Mouse (Mus musculus): ENCODE data around the gene Psmc4. TPM values are rescaled to one million over a fixed set of nuclear protein-coding genes. Genes with fewer than 3 reads are reported as not detected.

Gene Psmc4
- polyA plus RNA-seq (2012; rRNA removed): 217 and 222 TPM in 2 replicates

DNA sequence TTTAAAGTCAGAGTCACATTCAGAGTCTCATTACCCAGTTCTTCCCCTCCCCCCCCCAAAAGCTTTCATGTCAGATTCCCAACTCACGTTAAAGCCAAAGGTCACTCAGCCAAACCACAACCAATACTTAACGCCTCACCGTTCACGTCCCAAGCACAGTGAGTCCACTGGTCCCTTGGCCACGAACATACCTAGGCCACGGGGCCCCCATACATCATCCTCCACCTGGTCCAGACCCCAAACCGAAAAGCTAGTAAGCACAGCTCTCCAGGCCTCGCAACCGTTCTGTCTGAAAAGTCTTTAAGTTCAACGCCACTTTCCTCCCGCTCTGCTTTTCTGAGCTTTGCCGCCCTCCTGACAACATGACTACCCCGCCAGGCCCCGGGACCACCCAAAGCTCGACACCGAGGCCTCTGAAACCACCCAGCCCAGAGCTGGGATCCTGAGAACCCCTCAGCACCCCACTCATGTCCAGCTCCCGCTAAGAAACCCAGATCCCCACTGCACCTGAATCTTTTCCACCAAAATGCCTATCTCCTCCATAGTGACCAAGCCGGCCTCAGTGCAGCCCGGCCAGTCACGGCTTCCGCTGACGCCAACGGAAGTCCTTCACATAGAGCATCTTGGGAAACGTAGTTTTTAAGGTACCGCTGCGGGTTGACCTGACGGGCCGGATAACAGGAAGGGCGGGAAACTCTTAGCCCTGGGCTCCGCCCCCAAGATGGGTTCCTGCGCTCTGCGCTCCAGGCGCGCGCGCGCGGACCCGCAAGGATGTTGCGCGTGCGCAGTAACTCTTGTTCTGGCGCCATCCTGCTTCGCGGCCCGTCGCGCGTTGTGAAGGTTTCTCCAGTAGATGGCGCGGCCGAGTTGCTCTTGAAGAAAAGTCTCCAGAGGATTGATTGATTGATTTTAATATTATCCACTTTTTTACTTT is at the start of gene Psmc4:
Gene Psmc4, minus strand, starts transcription at position 626 of the 934 bp plus-strand sequence.
- peak; percentile 98 to 99 for DNase-seq
- peak within 1 kb of the TSS; percentile 88 for H3K4me3 ChIP-seq (replicated peaks; ENCODE audit: insufficient read depth, low read depth, low read length)
- peak; percentile 69 for TF ChIP-seq CTCF (IDR thresholded peaks at IDR 0.05; ENCODE audit: borderline replicate concordance, insufficient read depth, low read depth, low read length)
- peak; percentile 82; the same call in 1 of the 2 replicates for TF ChIP-seq POLR2A (IDR thresholded peaks at IDR 0.05; ENCODE audit: borderline replicate concordance, insufficient read depth, low read length)
- under 1% methylated on average over 52 of the region's 52 CpGs for WGBS
- H3K4me1 ChIP-seq (ENCODE audit: control insufficient read depth, insufficient read depth, low read length): peaks cover 7% of the 10 kb centered on the region
- no peaks in the 10 kb centered on the region for H3K27me3 ChIP-seq (ENCODE audit: control insufficient read depth, insufficient read depth, low read length)
- peak within 1 kb of the TSS; percentile 45; the same call in 1 of the 2 replicates for H3K27ac ChIP-seq (ENCODE audit: insufficient read depth, low read length)

DNA sequence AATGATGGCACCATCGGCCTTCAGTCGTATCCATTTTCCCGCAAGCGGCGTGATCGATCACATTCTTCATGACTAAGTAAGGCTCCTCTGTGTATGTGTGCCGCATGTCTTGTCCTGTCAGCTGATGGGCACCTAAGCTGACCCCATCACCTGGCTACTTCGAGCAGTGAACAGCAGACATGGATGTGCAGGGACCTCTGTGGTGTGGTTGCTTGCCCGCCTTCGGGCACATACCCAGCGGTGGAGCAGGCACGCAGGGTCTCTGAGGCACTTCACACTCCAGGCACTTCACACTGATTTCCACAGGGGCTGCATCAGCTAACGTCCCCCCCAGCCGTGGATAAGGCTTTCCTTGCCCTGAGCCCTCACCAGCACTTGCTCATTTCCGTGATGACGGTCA is 49.2 kb upstream of the Psmc4 start:
- TF ChIP-seq CTCF (IDR thresholded peaks at IDR 0.05; ENCODE audit: borderline replicate concordance, insufficient read depth, low read depth, low read length) (no peak), POLR2A (IDR thresholded peaks at IDR 0.05; ENCODE audit: borderline replicate concordance, insufficient read depth, low read length) (no peak)

DNA sequence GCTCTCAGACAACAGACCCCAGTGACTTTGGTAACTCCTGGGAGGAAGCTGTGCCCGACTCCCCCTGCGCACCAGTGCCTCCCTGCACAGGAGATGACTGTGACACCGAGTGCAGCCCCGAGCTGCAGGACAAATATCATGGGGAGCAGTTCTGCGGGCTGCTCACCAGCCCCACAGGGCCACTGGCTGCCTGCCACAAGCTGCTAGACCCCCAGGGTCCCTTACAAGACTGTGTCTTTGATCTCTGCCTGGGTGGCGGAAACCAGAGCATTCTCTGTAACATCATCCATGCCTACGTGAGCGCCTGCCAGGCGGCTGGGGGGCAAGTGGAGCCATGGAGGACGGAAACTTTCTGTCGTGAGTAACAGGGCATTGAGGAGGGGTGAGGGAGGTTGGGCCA is 43.6 kb upstream of the Psmc4 start:
- 12% methylated on average over 11 of the region's 11 CpGs for WGBS
- Histone ChIP-seq H3K27ac (ENCODE audit: insufficient read depth, low read length) (no peak overlapping the region), H3K4me3 (replicated peaks; ENCODE audit: insufficient read depth, low read depth, low read length) (no peak overlapping the region), H3K4me1 (ENCODE audit: control insufficient read depth, insufficient read depth, low read length) (no peaks in the 10 kb centered on the region), H3K27me3 (ENCODE audit: control insufficient read depth, insufficient read depth, low read length) (no peaks in the 10 kb centered on the region)
- no peak for DNase-seq
- no peak for TF ChIP-seq CTCF (IDR thresholded peaks at IDR 0.05; ENCODE audit: borderline replicate concordance, insufficient read depth, low read depth, low read length)
- no peak for TF ChIP-seq POLR2A (IDR thresholded peaks at IDR 0.05; ENCODE audit: borderline replicate concordance, insufficient read depth, low read length)

More for the DNA sequence above, 49.2 kb upstream of the Psmc4 start:
- Histone ChIP-seq H3K27ac (ENCODE audit: insufficient read depth, low read length) (no peak overlapping the region), H3K27me3 (ENCODE audit: control insufficient read depth, insufficient read depth, low read length) (no peaks in the 10 kb centered on the region), H3K4me3 (replicated peaks; ENCODE audit: insufficient read depth, low read depth, low read length) (no peak overlapping the region), H3K4me1 (ENCODE audit: control insufficient read depth, insufficient read depth, low read length) (no peaks in the 10 kb centered on the region)
- WGBS: 93% methylated on average over 16 of the region's 16 CpGs
- DNase-seq: no peak

DNA sequence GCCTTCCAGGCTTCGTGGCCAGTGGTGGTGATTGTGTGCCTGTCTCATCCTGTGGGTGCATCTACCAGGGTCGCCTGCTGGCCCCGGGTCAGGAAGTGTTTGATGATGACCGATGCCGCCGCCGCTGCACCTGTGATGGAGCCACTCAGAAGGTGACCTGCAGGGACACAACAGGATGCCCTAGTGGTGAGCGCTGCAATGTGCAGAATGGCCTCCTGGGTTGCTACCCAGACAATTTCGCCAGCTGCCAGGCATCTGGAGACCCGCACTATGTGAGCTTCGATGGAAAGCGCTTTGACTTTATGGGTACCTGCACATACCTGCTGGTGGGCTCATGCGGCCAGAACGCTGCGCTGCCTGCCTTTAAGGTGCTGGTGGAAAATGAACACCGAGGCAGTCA is 36.3 kb upstream of the Psmc4 start:
- Histone ChIP-seq H3K4me3 (replicated peaks; ENCODE audit: insufficient read depth, low read depth, low read length) (no peak overlapping the region), H3K27me3 (ENCODE audit: control insufficient read depth, insufficient read depth, low read length) (no peaks in the 10 kb centered on the region), H3K4me1 (ENCODE audit: control insufficient read depth, insufficient read depth, low read length) (no peaks in the 10 kb centered on the region), H3K27ac (ENCODE audit: insufficient read depth, low read length) (no peak overlapping the region)
- DNase-seq: no peak
- no peak for TF ChIP-seq POLR2A (IDR thresholded peaks at IDR 0.05; ENCODE audit: borderline replicate concordance, insufficient read depth, low read length)
- TF ChIP-seq CTCF (IDR thresholded peaks at IDR 0.05; ENCODE audit: borderline replicate concordance, insufficient read depth, low read depth, low read length): no peak
- WGBS: 83% methylated on average over 16 of the region's 16 CpGs

DNA sequence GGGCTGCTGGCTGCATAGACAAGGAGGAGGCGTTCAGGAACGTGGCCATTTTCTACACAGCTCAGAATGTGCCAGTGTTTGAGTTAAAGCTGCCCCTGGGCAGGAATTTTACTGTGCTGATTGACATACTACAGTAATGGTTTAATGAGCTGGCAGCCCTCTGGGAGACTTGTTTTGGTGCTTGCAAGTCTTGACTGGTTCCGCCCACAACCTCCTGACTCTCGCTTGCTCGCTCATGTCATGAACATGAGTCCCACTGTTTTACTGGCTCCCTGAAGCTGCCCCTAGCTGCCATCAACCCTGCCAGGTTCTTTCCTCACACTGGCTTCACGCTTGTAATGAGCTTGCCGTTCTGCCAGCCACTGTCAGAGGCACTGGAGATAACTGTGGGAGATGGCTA is 34.3 kb upstream of the Psmc4 start:
- no peak for TF ChIP-seq POLR2A (IDR thresholded peaks at IDR 0.05; ENCODE audit: borderline replicate concordance, insufficient read depth, low read length)
- no peak for TF ChIP-seq CTCF (IDR thresholded peaks at IDR 0.05; ENCODE audit: borderline replicate concordance, insufficient read depth, low read depth, low read length)
- no peaks in the 10 kb centered on the region for H3K27me3 ChIP-seq (ENCODE audit: control insufficient read depth, insufficient read depth, low read length)
- H3K4me3 ChIP-seq (replicated peaks; ENCODE audit: insufficient read depth, low read depth, low read length): no peak overlapping the region
- DNase-seq: no peak
- no peaks in the 10 kb centered on the region for H3K4me1 ChIP-seq (ENCODE audit: control insufficient read depth, insufficient read depth, low read length)
- no peak overlapping the region for H3K27ac ChIP-seq (ENCODE audit: insufficient read depth, low read length)
- WGBS: 13% methylated on average over 7 of the region's 7 CpGs

DNA sequence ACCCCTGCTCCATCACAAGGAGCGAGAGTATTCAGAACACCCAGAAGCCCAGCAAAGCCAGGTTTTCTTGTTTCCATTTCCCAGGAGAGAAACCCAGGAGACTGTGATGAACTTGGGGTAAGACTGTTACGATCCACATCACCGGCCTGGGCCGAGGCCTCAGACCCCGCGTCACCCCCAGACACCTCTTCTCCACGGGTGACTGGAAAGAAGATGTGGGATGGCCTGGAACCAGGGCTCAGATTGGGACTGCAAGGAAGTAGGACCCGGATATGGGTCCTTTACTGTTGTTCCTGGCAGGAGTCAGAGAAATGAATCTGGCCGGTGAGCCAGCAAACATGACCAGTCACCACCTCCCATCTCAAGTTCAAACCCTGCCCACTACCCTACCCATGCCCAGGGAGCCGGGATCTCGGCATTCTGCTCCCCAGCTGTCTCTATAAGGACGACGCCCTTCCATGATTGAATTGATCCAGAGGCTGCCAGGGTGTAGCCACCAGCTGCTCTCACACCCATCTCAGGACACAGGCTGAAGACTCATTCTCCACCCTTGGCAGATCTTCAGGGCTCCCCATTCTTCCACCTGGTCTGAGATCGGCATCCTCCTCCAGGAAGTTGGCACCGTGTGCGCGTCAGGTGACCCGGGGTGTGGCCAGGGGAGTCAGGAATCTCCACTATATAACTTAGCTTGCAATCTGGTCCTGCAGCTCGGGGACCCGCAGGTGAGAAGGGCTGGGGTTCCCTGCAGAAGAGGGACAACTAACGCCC is 20.8 kb upstream of the Psmc4 start, which contains the start of gene Fcgbp:
Gene Fcgbp, plus strand, starts transcription at position 706 of the 768 bp plus-strand sequence.
- no peak within 1 kb of the TSS for H3K4me3 ChIP-seq (replicated peaks; ENCODE audit: insufficient read depth, low read depth, low read length)
- H3K27ac ChIP-seq (ENCODE audit: insufficient read depth, low read length): no peak within 1 kb of the TSS
- TF ChIP-seq CTCF (IDR thresholded peaks at IDR 0.05; ENCODE audit: borderline replicate concordance, insufficient read depth, low read depth, low read length) (no peak), POLR2A (IDR thresholded peaks at IDR 0.05; ENCODE audit: borderline replicate concordance, insufficient read depth, low read length) (no peak)
- H3K4me1 ChIP-seq (ENCODE audit: control insufficient read depth, insufficient read depth, low read length): no peaks in the 10 kb centered on the region
- H3K27me3 ChIP-seq (ENCODE audit: control insufficient read depth, insufficient read depth, low read length): no peaks in the 10 kb centered on the region
- WGBS: 71% methylated on average over 21 of the region's 21 CpGs
- DNase-seq: no peak

DNA sequence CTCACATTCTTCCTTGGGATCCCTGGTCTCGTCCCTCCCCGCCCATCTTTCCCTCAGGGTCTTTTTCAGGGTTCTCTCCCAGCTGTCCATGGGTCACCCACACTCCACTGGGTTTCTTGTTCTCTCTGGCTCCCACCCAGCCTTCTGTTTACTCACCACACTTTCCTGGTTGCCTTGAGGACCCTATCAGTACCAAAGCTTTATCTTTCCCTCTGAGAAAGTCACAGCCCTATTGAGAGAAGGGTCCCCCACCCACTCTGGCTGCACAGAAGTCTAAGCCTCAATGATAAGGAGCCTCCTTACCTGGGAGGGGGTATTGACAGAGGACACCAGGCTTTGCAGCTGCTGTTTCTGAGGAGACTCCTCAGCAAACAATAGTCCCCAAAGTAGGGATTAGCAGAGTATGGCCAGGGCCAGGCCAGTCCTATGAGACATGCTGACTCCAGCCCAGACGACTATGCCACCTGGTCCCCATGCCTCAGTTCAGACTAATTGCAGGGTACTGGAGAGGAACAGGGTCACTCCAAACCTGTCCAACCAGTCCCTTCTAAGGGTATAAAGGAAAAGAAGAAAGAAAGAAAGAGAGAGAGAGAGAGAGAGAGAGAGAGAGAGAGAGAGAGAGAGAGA is 19.8 kb upstream of the Psmc4 start:
- H3K4me3 ChIP-seq (replicated peaks; ENCODE audit: insufficient read depth, low read depth, low read length): no peak overlapping the region
- TF ChIP-seq POLR2A (IDR thresholded peaks at IDR 0.05; ENCODE audit: borderline replicate concordance, insufficient read depth, low read length): no peak
- TF ChIP-seq CTCF (IDR thresholded peaks at IDR 0.05; ENCODE audit: borderline replicate concordance, insufficient read depth, low read depth, low read length): no peak
- DNase-seq: no peak
- H3K4me1 ChIP-seq (ENCODE audit: control insufficient read depth, insufficient read depth, low read length): no peaks in the 10 kb centered on the region
- no peaks in the 10 kb centered on the region for H3K27me3 ChIP-seq (ENCODE audit: control insufficient read depth, insufficient read depth, low read length)
- H3K27ac ChIP-seq (ENCODE audit: insufficient read depth, low read length): no peak overlapping the region
- WGBS: 29% methylated on average over 3 of the region's 3 CpGs

All from cerebellum, adult 2 months (tissue).